Mouse (Mus musculus): ENCODE measurements around the gene Kcnc3.

GRCm38 (mm10) chr7:44588338-44588737 lies 2.1 kb upstream of the Kcnc3 start:
- TF ChIP-seq CTCF (IDR thresholded peaks at IDR 0.05): no peak
- no peak for TF ChIP-seq EP300 (IDR thresholded peaks at IDR 0.05)

Measured in lung, postnatal 0 days (tissue).